Mouse (Mus musculus) hindbrain, embryonic 15.5 days (tissue): Measurements from ENCODE around the gene Sp8. TPM values are rescaled to one million over a fixed set of nuclear protein-coding genes. Genes with fewer than 3 reads are reported as not detected.

Source experiments
- ATAC-seq: fragments of 200-750 bp; cut with Nextera tagmentation; 2 replicates; pipeline ENCODE4 v1.8.0; 2017; ENCODE audit warnings: low read depth, moderate number of reproducible peaks, moderate TSS enrichment; ENCODE audit not compliant: low FRiP score
- H3K27ac ChIP-seq: fragments of 300-500 bp; sonication (generic); replicated peaks from 2 replicates; pipeline ENCODE4 v1.5.1; 2015; ENCODE audit warnings: mild to moderate bottlenecking, inconsistent platforms
- H3K27me3 ChIP-seq: fragments of 300-500 bp; sonication (generic); 2 replicates; pipeline ENCODE4 v1.6.1; 2015; ENCODE audit warnings: control low read depth, inconsistent platforms
- H3K36me3 ChIP-seq: fragments of 300-500 bp; sonication (generic); 2 replicates; pipeline ENCODE4 v1.6.1; 2015; ENCODE audit warnings: control low read depth, inconsistent platforms
- H3K4me1 ChIP-seq: fragments of 300-500 bp; sonication (generic); replicated peaks from 2 replicates; pipeline ENCODE4 v1.6.1; 2015; ENCODE audit warnings: control low read depth, inconsistent platforms
- H3K4me2 ChIP-seq: fragments of 300-500 bp; sonication (generic); 2 replicates; pipeline ENCODE4 v1.6.1; 2015; ENCODE audit warnings: moderate library complexity, mild to moderate bottlenecking, inconsistent platforms
- H3K4me3 ChIP-seq: fragments of 300-500 bp; sonication (generic); 2 replicates; pipeline ENCODE4 v1.5.1; 2015; ENCODE audit warnings: mild to moderate bottlenecking, inconsistent platforms
- H3K9ac ChIP-seq: fragments of 300-500 bp; sonication (generic); 2 replicates; pipeline ENCODE4 v1.6.1; 2015; ENCODE audit warnings: inconsistent platforms
- H3K9me3 ChIP-seq: fragments of 300-500 bp; sonication (generic); 2 replicates; pipeline ENCODE4 v1.6.1; 2016; ENCODE audit warnings: control low read depth, inconsistent platforms
- WGBS: fragments of 180-500 bp; shearing (Covaris S2); methylation state at CpG from one replicate; pipeline ENCODE4 v1.1.7; 2015; 5-methylcytosine and 5-hydroxymethylcytosine counted together
- polyA plus RNA-seq: library from polyadenylated mRNA; unstranded; fragments of >200 nt; fragmentation: Nextera tagmentation; extraction: Ambion mirVana; gene quantifications from 2 replicates; pipeline ENCODE4 v1.2.1, GENCODE M21; 2015

The Sp8 gene
- 2.8 and 3.0 TPM in 2 replicates for polyA plus RNA-seq

- 4% methylated on average over 6 of the region's 6 CpGs for WGBS
- ATAC-seq, result no peak
- Histone ChIP-seq H3K27ac (no peak within 1 kb of the TSS), H3K9me3 (no peaks in the 10 kb centered on the region), H3K36me3 (no peaks in the 10 kb centered on the region), H3K4me1 (peaks cover 30% of the 10 kb centered on the region), H3K9ac (0 out of 2 replicates have a peak within 1 kb of the TSS, but pooled peaks have one; percentile 7), H3K4me2 (peak within 1 kb of the TSS; percentile 60), H3K4me3 (peak within 1 kb of the TSS; percentile 41), H3K27me3 (peaks cover 75% of the 10 kb centered on the region)
Observed at GRCm38 (mm10) chr12:118846221-118846620, at the start of gene Sp8. Sp8 (plus strand) TSS chr12:118846329.

- peaks cover 8% of the 10 kb centered on the region; the same call in 1 of the 2 replicates for H3K27me3 ChIP-seq
- no peak overlapping the region for H3K27ac ChIP-seq
- peak overlapping the region; percentile 12; the same call in 1 of the 2 replicates for H3K4me3 ChIP-seq
- WGBS, result 4% methylated on average over 17 of the region's 17 CpGs
- peak; percentile 51; the same call in 1 of the 2 replicates for ATAC-seq
- 0 out of 2 replicates have a peak, but pooled peaks cover 4% of the 10 kb centered on the region for H3K4me1 ChIP-seq
- no peaks in the 10 kb centered on the region for H3K9me3 ChIP-seq
- no peak overlapping the region for H3K9ac ChIP-seq
- H3K4me2 ChIP-seq, result peak overlapping the region; percentile 42
- no peaks in the 10 kb centered on the region for H3K36me3 ChIP-seq
Observed at GRCm38 (mm10) chr12:118811328-118811961, 34.7 kb upstream of the Sp8 start.

GRCm38 (mm10) chr12:118814561-118814960 lies 31.6 kb upstream of the Sp8 start:
- WGBS, result 89% methylated on average over 3 of the region's 3 CpGs
- Histone ChIP-seq H3K36me3 (no peaks in the 10 kb centered on the region), H3K4me2 (no peak overlapping the region), H3K9ac (no peak overlapping the region), H3K27me3 (peaks cover 6% of the 10 kb centered on the region; the same call in 1 of the 2 replicates), H3K27ac (no peak overlapping the region), H3K4me1 (0 out of 2 replicates have a peak, but pooled peaks cover 4% of the 10 kb centered on the region), H3K9me3 (no peaks in the 10 kb centered on the region), H3K4me3 (no peak overlapping the region)
- ATAC-seq, result no peak

- H3K27ac ChIP-seq, result no peak overlapping the region
- H3K4me3 ChIP-seq, result no peak overlapping the region
- peaks cover 4% of the 10 kb centered on the region; the same call in 1 of the 2 replicates for H3K27me3 ChIP-seq
- no peak overlapping the region for H3K9ac ChIP-seq
- no peak overlapping the region for H3K4me2 ChIP-seq
- no peak for ATAC-seq
- H3K4me1 ChIP-seq, result 0 out of 2 replicates have a peak, but pooled peaks cover 4% of the 10 kb centered on the region
- no peaks in the 10 kb centered on the region for H3K9me3 ChIP-seq
- no peaks in the 10 kb centered on the region for H3K36me3 ChIP-seq
Observed at GRCm38 (mm10) chr12:118816156-118816555, 30.0 kb upstream of the Sp8 start.

- no peak overlapping the region for H3K4me3 ChIP-seq
- WGBS, result 39% methylated on average over 6 of the region's 6 CpGs
- H3K27ac ChIP-seq, result no peak overlapping the region
- H3K4me1 ChIP-seq, result no peaks in the 10 kb centered on the region
- H3K4me2 ChIP-seq, result no peak overlapping the region
- no peaks in the 10 kb centered on the region for H3K36me3 ChIP-seq
- no peak overlapping the region for H3K9ac ChIP-seq
- ATAC-seq, result no peak
- H3K9me3 ChIP-seq, result no peaks in the 10 kb centered on the region
- H3K27me3 ChIP-seq, result peaks cover 8% of the 10 kb centered on the region
Observed at GRCm38 (mm10) chr12:118829881-118830280, 16.2 kb upstream of the Sp8 start.

GRCm38 (mm10) chr12:118836411-118837341 lies 9.5 kb upstream of the Sp8 start:
- Histone ChIP-seq H3K9ac (no peak overlapping the region), H3K27ac (no peak overlapping the region), H3K4me1 (peaks cover 12% of the 10 kb centered on the region), H3K4me2 (peak overlapping the region; percentile 60), H3K36me3 (no peaks in the 10 kb centered on the region), H3K9me3 (no peaks in the 10 kb centered on the region), H3K4me3 (peak overlapping the region; percentile 36), H3K27me3 (peaks cover 61% of the 10 kb centered on the region)
- under 1% methylated on average over 69 of the region's 72 CpGs for WGBS
- peak; percentile 78 for ATAC-seq

- peak overlapping the region; percentile 36; the same call in 1 of the 2 replicates for H3K4me3 ChIP-seq
Observed at GRCm38 (mm10) chr12:118837361-118837760, 8.8 kb upstream of the Sp8 start.

GRCm38 (mm10) chr12:118838260-118838659 lies 7.9 kb upstream of the Sp8 start:
- H3K4me2 ChIP-seq, result no peak overlapping the region
- H3K9me3 ChIP-seq, result no peaks in the 10 kb centered on the region
- H3K27ac ChIP-seq, result no peak overlapping the region
- H3K4me3 ChIP-seq, result no peak overlapping the region
- H3K36me3 ChIP-seq, result no peaks in the 10 kb centered on the region
- no peak for ATAC-seq
- H3K27me3 ChIP-seq, result peaks cover 73% of the 10 kb centered on the region
- 6% methylated on average over 2 of the region's 2 CpGs for WGBS
- H3K4me1 ChIP-seq, result peaks cover 15% of the 10 kb centered on the region
- no peak overlapping the region for H3K9ac ChIP-seq

More at GRCm38 (mm10) chr12:118837361-118837760, 8.8 kb upstream of the Sp8 start:
- H3K9me3 ChIP-seq, result no peaks in the 10 kb centered on the region
- 2% methylated on average over 11 of the region's 11 CpGs for WGBS
- peaks cover 64% of the 10 kb centered on the region for H3K27me3 ChIP-seq
- H3K4me1 ChIP-seq, result peaks cover 12% of the 10 kb centered on the region
- no peak overlapping the region for H3K27ac ChIP-seq
- no peak overlapping the region for H3K9ac ChIP-seq
- ATAC-seq, result no peak; the same call in 1 of the 2 replicates
- peak overlapping the region; percentile 60 for H3K4me2 ChIP-seq
- H3K36me3 ChIP-seq, result no peaks in the 10 kb centered on the region

- Histone ChIP-seq H3K9me3 (no peaks in the 10 kb centered on the region), H3K27ac (no peak overlapping the region), H3K9ac (no peak overlapping the region), H3K4me3 (no peak overlapping the region), H3K4me2 (no peak overlapping the region), H3K4me1 (peaks cover 15% of the 10 kb centered on the region), H3K36me3 (no peaks in the 10 kb centered on the region), H3K27me3 (peaks cover 84% of the 10 kb centered on the region)
- ATAC-seq, result no peak
- 11% methylated on average over 5 of the region's 5 CpGs for WGBS
Observed at GRCm38 (mm10) chr12:118839398-118839797, 6.7 kb upstream of the Sp8 start.

GRCm38 (mm10) chr12:118840301-118840700 lies 5.8 kb upstream of the Sp8 start:
- WGBS, result 1% methylated on average over 15 of the region's 15 CpGs
- H3K4me2 ChIP-seq, result no peak overlapping the region
- H3K4me1 ChIP-seq, result peaks cover 15% of the 10 kb centered on the region

GRCm38 (mm10) chr12:118840861-118841260 lies 5.3 kb upstream of the Sp8 start:
- Histone ChIP-seq H3K9ac (no peak overlapping the region), H3K4me3 (no peak overlapping the region), H3K9me3 (no peaks in the 10 kb centered on the region), H3K4me2 (no peak overlapping the region), H3K4me1 (peaks cover 15% of the 10 kb centered on the region), H3K27ac (no peak overlapping the region), H3K27me3 (peaks cover 90% of the 10 kb centered on the region), H3K36me3 (no peaks in the 10 kb centered on the region)
- ATAC-seq, result no peak
- WGBS, result 2% methylated on average over 11 of the region's 12 CpGs

More at GRCm38 (mm10) chr12:118840301-118840700, 5.8 kb upstream of the Sp8 start:
- no peaks in the 10 kb centered on the region for H3K36me3 ChIP-seq
- H3K9ac ChIP-seq, result no peak overlapping the region
- H3K27me3 ChIP-seq, result peaks cover 87% of the 10 kb centered on the region
- H3K4me3 ChIP-seq, result no peak overlapping the region
- H3K27ac ChIP-seq, result no peak overlapping the region
- no peaks in the 10 kb centered on the region for H3K9me3 ChIP-seq
- no peak for ATAC-seq
